ENCODE assay signal across 20 mouse cellular contexts in genomic region chr14:51106449-51106967, GRCm38 (mm10). TPM values are rescaled to one million over a fixed set of nuclear protein-coding genes. Genes with fewer than 3 reads are reported as not detected.
"Had no signal": no experiment of that assay in that cellular context is flagged by ENCODE, and none has a peak within 500 bp of the region (broad histone marks: within the 10 kb centered on the region; RNA-seq: fewer than 3 reads in every experiment).

No protein-coding gene starts in this region.

- H3K4me2 ChIP-seq: limb, embryonic 13.5 days; liver, embryonic 13.5 days; midbrain, embryonic 13.5 days had no signal

- DNase-seq: kidney, adult 18-20 months; kidney, postnatal 25 days; left cerebral cortex, postnatal 4 days; liver, embryonic 13.5 days; lung, adult 2 months; lung, postnatal 36 days; right cerebral cortex, postnatal 14 days; thymus, postnatal 4 days had no signal

- H3K4me3 ChIP-seq: layer of hippocampus, adult 2 months; limb, embryonic 13.5 days; liver, embryonic 13.5 days; midbrain, embryonic 13.5 days had no signal

- ATAC-seq: hindbrain, postnatal 0 days; lung, postnatal 0 days; midbrain, embryonic 13.5 days had no signal

- H3K9me3 ChIP-seq: limb, embryonic 13.5 days; liver, embryonic 13.5 days; midbrain, embryonic 13.5 days had no signal

- H3K36me3 ChIP-seq: liver, embryonic 13.5 days; midbrain, embryonic 13.5 days had no signal

- H3K9ac ChIP-seq: limb, embryonic 13.5 days; liver, embryonic 13.5 days; midbrain, embryonic 13.5 days had no signal

- H3K4me1 ChIP-seq: limb, embryonic 13.5 days; midbrain, embryonic 13.5 days had no signal

- H3K27ac ChIP-seq: hindbrain, postnatal 0 days; layer of hippocampus, adult 2 months; limb, embryonic 13.5 days; liver, embryonic 13.5 days; midbrain, embryonic 13.5 days; stomach, postnatal 0 days had no signal

- H3K27me3 ChIP-seq: limb, embryonic 13.5 days; liver, embryonic 13.5 days; midbrain, embryonic 13.5 days had no signal

RNA-seq across cellular contexts. Expression of gene Eddm3b, which starts 7.7 kb away (rescaled TPM):
- total RNA-seq: hindbrain, postnatal 0 days; layer of hippocampus, adult 2 months; layer of hippocampus, postnatal 10 days; left cerebral cortex, adult 18-20 months; left cerebral cortex, postnatal 10 days; left cerebral cortex, postnatal 4 days; megakaryocyte progenitor cell, adult 5-6 weeks; midbrain, postnatal 0 days had no signal
- polyA plus RNA-seq: hindbrain, postnatal 0 days; limb, embryonic 13.5 days; liver, embryonic 13.5 days; lung, adult 2 months; midbrain, embryonic 13.5 days; neural tube, embryonic 14.5 days; stomach, postnatal 0 days had no signal

RNA-seq across cellular contexts. Expression of gene Rnase6, which starts 17.2 kb away (rescaled TPM):
- total RNA-seq: layer of hippocampus, adult 2 months; left cerebral cortex, adult 18-20 months; left cerebral cortex, postnatal 10 days had no signal
- polyA plus RNA-seq: neural tube, embryonic 14.5 days had no signal

RNA-seq across cellular contexts. Expression of gene Olfr750, which starts 32.3 kb away (rescaled TPM):
- total RNA-seq: hindbrain, postnatal 0 days; layer of hippocampus, adult 2 months; layer of hippocampus, postnatal 10 days; left cerebral cortex, adult 18-20 months; left cerebral cortex, postnatal 10 days; left cerebral cortex, postnatal 4 days; megakaryocyte progenitor cell, adult 5-6 weeks; midbrain, postnatal 0 days had no signal
- polyA plus RNA-seq: liver, embryonic 13.5 days; neural tube, embryonic 14.5 days; stomach, postnatal 0 days had no signal
